In genomic region chr8:45068759-45069386, GRCm38 (mm10) we compare ENCODE assay signal across 8 mouse cellular contexts. TPM values are rescaled to one million over a fixed set of nuclear protein-coding genes. Genes with fewer than 3 reads are reported as not detected.
DNase-seq lines count a peak whose midpoint lies in the region; ATAC-seq lines count a peak whose summit lies in the region.

Mtnr1a (plus strand) TSS chr8:45069137.

- WGBS in forebrain, embryonic 15.5 days = 5% methylated on average over 29 of the region's 29 CpGs
- 14% methylated on average over 29 of the region's 29 CpGs for WGBS in liver, embryonic 12.5 days (ENCODE audit: insufficient replicate concordance)
- 7% methylated on average over 29 of the region's 29 CpGs for WGBS in neural tube, embryonic 11.5 days

- no peaks in the 10 kb centered on the region for H3K36me3 ChIP-seq in forebrain, embryonic 15.5 days
- no peaks in the 10 kb centered on the region for H3K36me3 ChIP-seq in liver, embryonic 12.5 days
- no peaks in the 10 kb centered on the region for H3K36me3 ChIP-seq in neural tube, embryonic 11.5 days (ENCODE audit: control insufficient read depth, insufficient read depth, low read length)

- H3K27ac ChIP-seq in forebrain, embryonic 15.5 days (replicated peaks) = no peak within 1 kb of the TSS
- no peak within 1 kb of the TSS for H3K27ac ChIP-seq in liver, embryonic 12.5 days
- H3K27ac ChIP-seq in neural tube, embryonic 11.5 days (ENCODE audit: low read depth, low read length) = no peak within 1 kb of the TSS

- peak; percentile 89 for ATAC-seq in forebrain, embryonic 15.5 days (replicated peaks)
- ATAC-seq in liver, embryonic 12.5 days = peak; percentile 67
- ATAC-seq in neural tube, embryonic 11.5 days (ENCODE audit: insufficient read depth, low FRiP score, low TSS enrichment) = peak; percentile 84

- H3K4me3 ChIP-seq in forebrain, embryonic 15.5 days = peak within 1 kb of the TSS; percentile 39
- H3K4me3 ChIP-seq in liver, embryonic 12.5 days = no peak within 1 kb of the TSS
- peak within 1 kb of the TSS; percentile 30 for H3K4me3 ChIP-seq in neural tube, embryonic 11.5 days (ENCODE audit: low read depth, low read length)

- H3K4me2 ChIP-seq in forebrain, embryonic 15.5 days (replicated peaks) = peak within 1 kb of the TSS; percentile 73
- H3K4me2 ChIP-seq in liver, embryonic 12.5 days = peak within 1 kb of the TSS; percentile 39
- peak within 1 kb of the TSS; percentile 56 for H3K4me2 ChIP-seq in neural tube, embryonic 11.5 days (ENCODE audit: low read depth)

- peak; percentile 80 for DNase-seq in ES-CJ7 (ENCODE audit: low read depth, low spot score)
- DNase-seq in cerebellum, adult 11 months = peak; percentile 85
- DNase-seq in heart, postnatal 10 days = peak; percentile 86 to 95
- peak; percentile 84 to 95 for DNase-seq in kidney, postnatal 36 days
- peak; percentile 93 for DNase-seq in neural tube, embryonic 11.5 days (ENCODE audit: low spot score)
- peak; percentile 5 for DNase-seq in thymus, postnatal 0 days (ENCODE audit: low spot score)

- H3K27me3 ChIP-seq in forebrain, embryonic 15.5 days = no peaks in the 10 kb centered on the region
- H3K27me3 ChIP-seq in liver, embryonic 12.5 days (replicated peaks) = no peaks in the 10 kb centered on the region; the same call in 1 of the 2 replicates
- no peaks in the 10 kb centered on the region for H3K27me3 ChIP-seq in neural tube, embryonic 11.5 days (ENCODE audit: control insufficient read depth, insufficient read depth, low read length)

- H3K9me3 ChIP-seq in forebrain, embryonic 15.5 days = no peaks in the 10 kb centered on the region
- no peaks in the 10 kb centered on the region for H3K9me3 ChIP-seq in liver, embryonic 12.5 days (replicated peaks)
- no peaks in the 10 kb centered on the region for H3K9me3 ChIP-seq in neural tube, embryonic 11.5 days (ENCODE audit: control insufficient read depth, low read length)

- H3K4me1 ChIP-seq in forebrain, embryonic 15.5 days = peaks cover 4% of the 10 kb centered on the region
- H3K4me1 ChIP-seq in liver, embryonic 12.5 days = no peaks in the 10 kb centered on the region
- H3K4me1 ChIP-seq in neural tube, embryonic 11.5 days (ENCODE audit: control insufficient read depth, insufficient read depth, low read length) = no peaks in the 10 kb centered on the region

- H3K9ac ChIP-seq in forebrain, embryonic 15.5 days (replicated peaks) = peak within 1 kb of the TSS; percentile 45
- no peak within 1 kb of the TSS for H3K9ac ChIP-seq in liver, embryonic 12.5 days
- 0 out of 2 replicates have a peak within 1 kb of the TSS, but pooled peaks have one; percentile 18 for H3K9ac ChIP-seq in neural tube, embryonic 11.5 days (ENCODE audit: low read length)

- intact Hi-C loops in heart, postnatal 10 days (cut with DNase I) = loop anchor here (1.0 kb wide), 1 partner anchor 167 kb away; no protein-coding TSS in a partner anchor

RNA-seq across cellular contexts. Expression of gene Mtnr1a, which starts in this region (rescaled TPM):
- 0.15 TPM in 1 of 2 replicates, not detected in the other for polyA plus RNA-seq in forebrain, embryonic 15.5 days (2015; fragmentation: Nextera tagmentation; extraction: Ambion mirVana)
- not detected for total RNA-seq in heart, postnatal 10 days (2021)
- not detected in 2 replicates for polyA plus RNA-seq in liver, embryonic 12.5 days (2016; fragmentation: Nextera tagmentation; extraction: Ambion mirVana)
- 0.15 TPM in 1 of 2 replicates, not detected in the other for polyA plus RNA-seq in neural tube, embryonic 11.5 days (2014; fragmentation: Nextera tagmentation; extraction: Ambion mirVana)
- 0.13 TPM in 1 of 2 replicates, not detected in the other for polyA plus RNA-seq in thymus, postnatal 0 days (2015; fragmentation: Nextera tagmentation; extraction: Ambion mirVana)

Comparison
In these comparisons a context has a peak if more than half of its experiments do, and no peak if none do; other contexts are left out.
1. Peak in ATAC-seq, H3K4me3 ChIP-seq, H3K9ac ChIP-seq and H3K4me2 ChIP-seq in forebrain, embryonic 15.5 days; RNA of the gene not detected or under 1 TPM.
2. Peak in DNase-seq in heart, postnatal 10 days; RNA of the gene not detected or under 1 TPM.
3. Peak in ATAC-seq and H3K4me2 ChIP-seq in liver, embryonic 12.5 days; RNA of the gene not detected or under 1 TPM.
4. Peak in DNase-seq, ATAC-seq, H3K4me3 ChIP-seq, H3K9ac ChIP-seq and H3K4me2 ChIP-seq in neural tube, embryonic 11.5 days; RNA of the gene not detected or under 1 TPM.
5. Peak in DNase-seq in thymus, postnatal 0 days; RNA of the gene not detected or under 1 TPM.
6. DNase-seq: peak in every context shown above with its lines; median percentile 93 in neural tube, embryonic 11.5 days; 90 in heart, postnatal 10 days; 90 in kidney, postnatal 36 days; 85 in cerebellum, adult 11 months; 80 in ES-CJ7; 5 in thymus, postnatal 0 days.